Mouse (Mus musculus) liver, embryonic 14.5 days (tissue): Measurements from ENCODE around the gene Nacc1.

Experiments used
- CTCF ChIP-seq: IDR thresholded peaks from 2 replicates; pipeline ENCODE4 v1.5.1; 2016; ENCODE audit warnings: antibody characterized with exemption, low read depth, control low read depth
- EP300 ChIP-seq: IDR thresholded peaks from 2 replicates; pipeline ENCODE4 v1.6.1; 2016; ENCODE audit warnings: antibody characterized with exemption, low read depth

DNA sequence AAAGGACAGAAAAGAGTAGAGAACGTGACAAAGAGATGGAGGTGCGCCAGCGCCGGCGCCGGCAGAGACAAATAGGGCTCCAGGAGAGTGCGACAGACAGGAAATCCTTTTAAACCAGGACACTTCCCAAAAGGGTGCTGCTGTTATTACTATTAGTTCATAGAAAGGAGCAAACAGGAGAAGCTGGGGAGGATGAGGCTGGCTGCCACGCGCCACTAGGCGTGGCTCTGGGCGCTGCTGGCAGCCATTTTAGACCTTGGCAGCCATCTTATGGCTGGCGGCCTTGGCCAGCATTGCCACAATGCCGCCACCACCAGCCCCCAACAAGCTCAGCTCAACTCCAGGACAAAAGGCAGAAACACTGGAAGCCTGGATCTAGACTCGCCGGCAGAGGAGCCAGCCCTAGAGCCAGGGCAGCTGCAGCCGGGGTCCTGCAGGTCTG lies 42.3 kb upstream of the Nacc1 start:
- no peak for TF ChIP-seq CTCF
- TF ChIP-seq EP300: no peak
